Mouse (Mus musculus) intestine, embryonic 14.5 days (tissue): Measurements from ENCODE around the gene Mbd4. TPM values are rescaled to one million over a fixed set of nuclear protein-coding genes. Genes with fewer than 3 reads are reported as not detected.

Experiments
- ATAC-seq: fragments of 200-750 bp; cut with Nextera tagmentation; replicated peaks from 2 replicates; pipeline ENCODE4 v1.8.0; 2017; ENCODE audit warnings: low read depth, moderate number of reproducible peaks, moderate TSS enrichment, moderate library complexity; ENCODE audit not compliant: low FRiP score, low TSS enrichment
- DNase-seq: peaks from one replicate; pipeline ENCODE4 v3.0.0-alpha.2; 2018; ENCODE audit warnings: low spot score
- H3K27ac ChIP-seq: fragments of 300-500 bp; sonication (generic); 2 replicates; pipeline ENCODE4 v1.5.1; 2014; ENCODE audit warnings: low read depth, mild to moderate bottlenecking, control low read depth
- H3K27me3 ChIP-seq: fragments of 300-500 bp; sonication (generic); replicated peaks from 2 replicates; pipeline ENCODE4 v1.6.1; 2014; ENCODE audit warnings: low read length, control low read depth; ENCODE audit not compliant: control insufficient read depth, insufficient read depth
- H3K36me3 ChIP-seq: fragments of 300-500 bp; sonication (generic); 2 replicates; pipeline ENCODE4 v1.6.1; 2014; ENCODE audit warnings: low read length, control low read depth; ENCODE audit not compliant: control insufficient read depth, insufficient read depth
- H3K4me1 ChIP-seq: fragments of 300-500 bp; sonication (generic); replicated peaks from 2 replicates; pipeline ENCODE4 v1.6.1; 2014; ENCODE audit warnings: low read length, control low read depth, mixed read lengths; ENCODE audit not compliant: control insufficient read depth, insufficient read depth
- H3K4me2 ChIP-seq: fragments of 300-500 bp; sonication (generic); 2 replicates; pipeline ENCODE4 v1.6.1; 2014; ENCODE audit warnings: low read length
- H3K4me3 ChIP-seq: fragments of 300-500 bp; sonication (generic); 2 replicates; pipeline ENCODE4 v1.5.1; 2014; ENCODE audit warnings: low read depth, low read length, control low read depth, mixed read lengths
- H3K9ac ChIP-seq: fragments of 300-500 bp; sonication (generic); 2 replicates; pipeline ENCODE4 v1.6.1; 2014; ENCODE audit warnings: mild to moderate bottlenecking, low read length
- H3K9me3 ChIP-seq: fragments of 300-500 bp; sonication (generic); 2 replicates; pipeline ENCODE4 v1.6.1; 2016; ENCODE audit warnings: low read length, control low read depth; ENCODE audit not compliant: control insufficient read depth
- WGBS: fragments of 180-500 bp; shearing (Covaris S2); extraction: QIAGEN DNeasy Blood & Tissue Kit; methylation state at CpG from one replicate; pipeline ENCODE4 v1.1.7; 2014; 5-methylcytosine and 5-hydroxymethylcytosine counted together
- polyA plus RNA-seq: library from polyadenylated mRNA; unstranded; fragments of >200 nt; fragmentation: Nextera tagmentation; extraction: Ambion mirVana; gene quantifications from 2 replicates; pipeline ENCODE4 v1.2.1, GENCODE M21; 2014

Mbd4 gene
- polyA plus RNA-seq, 1 experiment from 2014 or later, result 14.7 TPM

- peaks cover 98% of the 10 kb centered on the region for H3K36me3 ChIP-seq
- 84% methylated on average over 34 of the region's 34 CpGs for whole genome bisulfite sequencing
These were observed 61.1 kb downstream of the Mbd4 start for GRCm38 (mm10) chr6:115791842-115792686.

GRCm38 (mm10) chr6:115791016-115791415 is 62.2 kb downstream of the Mbd4 start:
- Histone ChIP-seq H3K9ac (no peak overlapping the region), H3K4me2 (no peak overlapping the region), H3K4me3 (no peak overlapping the region), H3K27ac (no peak overlapping the region), H3K36me3 (peaks cover 98% of the 10 kb centered on the region), H3K27me3 (no peaks in the 10 kb centered on the region), H3K9me3 (no peaks in the 10 kb centered on the region), H3K4me1 (no peaks in the 10 kb centered on the region)
- DNase-seq (no peak), ATAC-seq (no peak)
- 86% methylated on average over 10 of the region's 10 CpGs for WGBS

More at GRCm38 (mm10) chr6:115791842-115792686, 61.1 kb downstream of the Mbd4 start:
- Histone ChIP-seq H3K27ac (no peak overlapping the region), H3K4me2 (no peak overlapping the region), H3K4me3 (no peak overlapping the region), H3K9me3 (no peaks in the 10 kb centered on the region), H3K27me3 (no peaks in the 10 kb centered on the region), H3K9ac (no peak overlapping the region), H3K4me1 (no peaks in the 10 kb centered on the region)
- DNase-seq, result no peak
- ATAC-seq, result no peak

Other genes starting within 250 kb of the Mbd4 start
- 114 and 122 TPM in 2 replicates for gene Raf1, start 176.7 kb downstream of the Mbd4 start, polyA plus RNA-seq
- gene Tmem40, start 91.0 kb downstream of the Mbd4 start, polyA plus RNA-seq, result 0.48 and 0.51 TPM in 2 replicates
- 29.6 and 30.2 TPM in 2 replicates for gene Cand2, start 78.8 kb downstream of the Mbd4 start, polyA plus RNA-seq
- 2,668 and 2,809 TPM in 2 replicates for gene Rpl32, start 44.6 kb downstream of the Mbd4 start, polyA plus RNA-seq
- 0.67 and 0.69 TPM in 2 replicates for gene Efcab12, start 15.0 kb downstream of the Mbd4 start, polyA plus RNA-seq
- gene Ift122, start 99 bp upstream of the Mbd4 start, polyA plus RNA-seq, result 18.4 and 21.5 TPM in 2 replicates
- gene Rho, start 78.4 kb upstream of the Mbd4 start, polyA plus RNA-seq, result 0.07 TPM in 1 of 2 replicates, not detected in the other
- not detected in 2 replicates for gene H1foo, start 91.6 kb upstream of the Mbd4 start, polyA plus RNA-seq
- gene Plxnd1, start 141.6 kb upstream of the Mbd4 start, polyA plus RNA-seq, result 39.7 and 46.5 TPM in 2 replicates